Mouse (Mus musculus) lung, postnatal 14 days (tissue): ENCODE results near the gene Prdm8.
A peak's percentile ranks its signal among the peaks of the same experiment; 100 is the strongest.

Experiments
- DNase-seq: peaks from one replicate; pipeline ENCODE4 v3.0.0; 2021

The Prdm8 gene

DNA sequence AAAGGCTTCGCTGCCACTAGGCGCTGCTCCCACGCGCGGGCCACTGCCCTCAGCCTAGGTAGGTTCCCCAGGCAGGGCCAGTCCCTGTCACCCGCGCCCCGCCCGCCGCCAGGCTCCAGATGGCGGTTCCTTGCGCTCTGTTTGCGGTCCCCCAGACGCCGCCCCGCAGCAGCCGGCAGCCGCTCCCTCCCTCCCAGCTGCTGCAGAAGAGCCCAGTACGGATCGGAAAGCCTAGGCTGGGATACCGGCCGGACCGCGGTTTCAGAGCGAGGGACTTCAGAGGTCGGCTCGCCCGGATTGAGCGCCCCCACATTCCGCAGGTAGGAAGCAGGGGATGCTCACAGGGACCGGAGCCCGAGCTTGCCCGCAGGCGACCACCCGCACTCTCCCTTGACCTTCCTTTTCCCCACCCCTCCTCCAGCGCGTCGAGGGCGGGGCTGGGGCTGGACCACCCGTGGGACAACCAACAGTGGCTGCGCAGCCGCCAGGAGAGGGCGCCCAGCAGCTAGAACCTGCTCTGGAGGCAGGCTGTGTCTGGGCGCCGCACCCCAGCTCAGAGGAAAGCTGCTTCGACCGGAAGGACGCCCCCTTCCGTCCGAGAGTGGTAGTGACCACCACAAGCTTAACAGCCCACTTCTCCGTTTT lies at the start of gene Prdm8:
TSS of gene Prdm8 (plus strand) at position 19 of the 645 bp plus-strand sequence.
- DNase-seq = peak; percentile 88

DNA sequence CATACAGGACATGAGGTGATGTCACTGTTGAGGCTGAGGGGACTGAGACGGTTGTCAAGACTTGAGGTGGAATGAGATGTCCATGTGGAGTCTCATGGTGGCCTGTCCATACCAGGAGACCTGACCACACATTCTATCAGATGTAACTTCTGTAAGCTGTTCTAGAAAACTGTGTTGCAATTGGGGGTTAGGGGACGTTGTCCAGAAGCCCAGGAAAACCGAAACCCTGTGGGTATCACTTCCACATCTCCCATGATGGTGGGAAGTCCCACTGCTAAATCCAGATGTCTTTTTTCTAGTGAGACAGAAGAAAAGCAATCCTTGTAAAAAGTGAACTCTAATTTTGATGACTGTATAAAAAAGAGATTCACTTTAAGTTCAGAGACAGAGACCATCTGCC lies 39.9 kb upstream of the Prdm8 start:
- DNase-seq = no peak

DNA sequence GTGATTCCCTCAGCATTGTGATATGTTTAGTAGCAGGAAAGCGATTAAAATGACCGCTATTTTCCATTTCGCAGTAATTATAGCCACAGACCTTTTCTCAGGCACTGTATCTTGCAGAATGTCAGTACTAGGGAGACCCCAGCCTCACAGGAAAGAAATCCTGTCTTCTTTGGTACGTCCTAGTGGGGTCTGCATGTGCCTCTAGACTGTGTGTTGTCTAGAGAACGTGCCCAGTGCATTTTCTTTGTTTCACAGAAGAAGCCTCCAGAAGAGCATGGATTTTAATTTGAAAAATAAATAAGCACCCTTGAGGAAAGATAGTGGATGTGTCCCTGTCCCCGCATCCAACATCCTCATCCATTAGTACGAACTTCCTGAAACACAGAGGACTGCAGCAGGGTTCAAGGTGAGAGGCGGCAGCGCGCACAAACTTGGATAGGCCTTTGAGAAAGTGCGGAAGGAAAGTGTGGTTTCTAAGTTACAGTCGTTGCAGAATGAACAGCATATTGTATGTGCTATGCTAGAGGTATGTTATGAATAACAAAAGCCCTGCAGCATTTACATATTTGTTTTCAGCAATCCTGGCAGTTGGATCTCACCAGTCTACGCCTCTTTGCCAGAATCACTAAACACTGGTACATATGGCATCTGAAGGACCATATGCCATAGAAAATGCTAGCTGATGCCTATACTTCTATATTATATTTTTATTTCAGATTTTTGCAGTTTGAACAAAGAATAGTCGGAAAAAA lies 28.3 kb upstream of the Prdm8 start:
- no peak for DNase-seq

DNA sequence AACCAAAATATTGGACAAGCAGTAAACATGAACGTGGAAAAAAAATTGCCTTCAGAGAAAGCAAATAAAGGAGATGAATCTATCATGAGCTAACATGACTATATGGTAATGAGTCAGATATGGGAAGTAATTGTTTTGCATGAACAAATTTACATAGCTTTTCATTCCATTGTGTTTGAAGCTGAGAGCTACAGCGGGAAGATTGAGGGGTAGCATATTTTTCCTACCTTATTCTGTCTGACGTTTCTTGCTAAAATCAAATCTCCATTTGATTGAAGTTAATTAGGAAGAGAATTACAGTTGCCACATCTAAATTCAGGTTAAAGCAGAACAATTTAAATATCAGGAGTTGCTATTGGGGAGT lies 27.7 kb upstream of the Prdm8 start:
- no peak for DNase-seq

DNA sequence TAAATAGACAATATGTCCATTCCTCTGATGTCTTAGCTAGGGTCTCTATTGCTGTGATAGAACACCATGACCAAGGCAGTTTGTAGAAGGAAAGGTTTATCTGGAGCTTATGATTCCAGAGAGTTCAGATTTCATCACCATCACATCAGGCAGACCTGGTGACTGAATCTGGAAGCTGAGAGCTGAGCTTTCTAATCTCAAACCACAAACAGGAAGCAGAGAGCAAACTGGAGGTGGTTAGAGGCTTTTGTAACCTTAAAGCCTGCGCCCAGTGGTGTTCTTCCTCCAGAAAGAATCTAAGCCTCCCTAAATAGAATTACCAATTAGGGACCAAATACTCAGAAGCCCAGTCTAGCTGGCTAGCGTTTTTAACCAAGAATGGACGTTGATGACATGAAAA lies 20.1 kb upstream of the Prdm8 start:
- no peak for DNase-seq

DNA sequence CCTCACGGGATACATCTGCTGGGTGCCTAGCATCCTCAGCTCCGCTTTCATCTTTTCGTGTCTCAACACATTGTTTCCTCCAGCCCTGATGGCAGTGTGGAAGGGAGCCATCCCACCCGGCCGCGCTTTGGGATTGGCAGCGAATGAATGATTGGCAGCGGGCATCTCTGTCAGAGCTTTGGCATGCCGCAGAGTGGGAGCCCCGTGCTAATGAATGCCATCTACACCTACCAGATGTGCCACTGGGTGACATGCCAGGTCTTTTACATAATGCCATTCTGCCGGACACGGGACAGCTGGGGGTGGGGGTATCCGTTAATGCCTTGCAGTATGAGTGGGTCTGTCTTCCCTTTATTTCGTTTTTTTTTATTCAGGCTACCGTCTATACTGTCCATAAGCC lies 882 bp upstream of the Prdm8 start:
- no peak for DNase-seq

DNA sequence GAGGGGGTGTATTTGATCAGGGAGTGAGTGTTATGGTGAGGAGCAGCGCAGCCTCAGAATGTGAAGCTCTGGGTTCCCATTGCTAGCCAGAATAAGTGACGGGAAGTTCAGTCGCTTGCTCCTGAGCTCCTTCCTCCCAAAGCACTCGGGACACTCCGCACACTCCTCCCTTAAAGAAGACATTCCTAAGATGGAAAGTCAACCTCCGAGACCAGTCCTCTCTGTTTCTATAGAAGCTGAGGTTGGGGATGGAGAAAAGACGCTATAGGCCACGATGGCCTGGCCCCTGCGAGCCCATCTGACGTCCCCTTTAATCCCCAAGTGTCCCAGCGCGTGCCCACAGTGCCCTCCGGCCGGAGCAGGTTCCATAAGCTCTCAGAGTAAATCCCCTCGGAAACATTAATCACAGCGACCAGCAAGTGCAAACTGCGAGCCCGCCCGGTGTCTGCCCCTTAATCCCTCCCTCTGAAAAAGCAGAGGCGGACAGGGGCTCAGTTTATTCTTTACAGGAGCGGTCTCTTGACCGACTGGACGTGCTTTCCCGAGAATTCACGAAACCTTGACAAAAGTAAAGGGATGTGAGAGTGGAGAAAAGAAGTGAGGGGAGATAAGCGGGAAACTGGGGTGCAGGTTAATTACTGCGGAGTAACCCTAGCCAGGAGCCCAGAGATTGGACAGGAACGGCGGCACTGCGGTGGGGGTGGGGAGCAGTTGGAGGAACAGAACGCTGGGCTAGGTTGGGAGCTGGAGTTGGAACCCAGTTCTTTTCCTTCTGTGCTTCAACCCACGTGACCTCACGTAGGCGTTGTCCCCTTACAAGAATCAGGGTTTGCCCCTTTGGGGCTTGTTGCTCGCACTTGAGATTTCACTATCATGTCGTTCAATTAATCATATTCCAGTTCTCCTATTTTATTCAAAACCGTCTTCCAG lies 1.6 kb downstream of the Prdm8 start:
- DNase-seq = no peak

DNA sequence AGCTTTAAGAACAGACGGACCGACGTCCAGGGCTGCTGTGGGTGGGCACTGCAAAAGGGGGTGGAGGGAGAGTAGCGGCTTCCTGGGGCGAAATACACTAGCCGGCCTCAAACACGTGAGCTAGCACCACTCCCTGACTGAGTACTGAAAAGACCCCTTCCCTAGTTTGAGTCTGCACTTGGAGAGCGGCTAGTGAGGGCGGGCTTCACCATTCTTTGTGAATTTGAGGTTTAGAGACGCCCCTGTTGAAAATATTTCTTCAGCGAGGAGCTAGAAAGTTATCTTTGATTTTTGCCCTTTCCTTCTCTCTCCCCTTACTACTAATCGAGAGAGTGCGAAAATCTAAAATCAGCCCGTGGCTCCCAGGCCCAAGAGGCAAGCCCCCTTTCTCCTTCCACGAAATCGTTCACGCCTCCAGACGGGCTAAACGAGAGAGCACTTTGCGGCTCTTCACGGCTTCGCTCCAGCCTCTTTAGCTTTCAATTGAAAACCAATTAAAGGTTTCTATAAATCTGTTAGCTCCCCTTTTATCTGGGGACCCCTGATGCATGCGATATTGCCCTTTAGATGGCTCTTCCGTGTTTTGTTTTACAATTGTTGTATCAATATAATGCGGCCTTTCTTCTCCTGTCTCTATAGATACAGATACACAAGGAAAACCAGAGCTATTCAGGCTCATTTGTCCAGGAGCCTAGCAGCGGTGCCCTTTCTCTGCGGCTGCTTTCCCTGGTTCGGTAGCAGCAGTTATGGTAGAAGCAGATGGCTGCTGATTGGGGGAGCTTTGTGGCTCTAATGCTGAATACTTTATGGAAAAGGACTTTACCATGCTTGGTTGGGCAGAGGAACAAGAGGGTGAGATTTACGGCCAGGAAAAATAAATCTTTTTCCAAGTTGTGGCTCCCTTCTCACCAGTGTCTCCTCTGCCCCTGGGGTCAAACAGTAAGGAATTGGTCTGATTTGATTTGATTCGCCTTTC lies 2.7 kb downstream of the Prdm8 start:
- DNase-seq = no peak

DNA sequence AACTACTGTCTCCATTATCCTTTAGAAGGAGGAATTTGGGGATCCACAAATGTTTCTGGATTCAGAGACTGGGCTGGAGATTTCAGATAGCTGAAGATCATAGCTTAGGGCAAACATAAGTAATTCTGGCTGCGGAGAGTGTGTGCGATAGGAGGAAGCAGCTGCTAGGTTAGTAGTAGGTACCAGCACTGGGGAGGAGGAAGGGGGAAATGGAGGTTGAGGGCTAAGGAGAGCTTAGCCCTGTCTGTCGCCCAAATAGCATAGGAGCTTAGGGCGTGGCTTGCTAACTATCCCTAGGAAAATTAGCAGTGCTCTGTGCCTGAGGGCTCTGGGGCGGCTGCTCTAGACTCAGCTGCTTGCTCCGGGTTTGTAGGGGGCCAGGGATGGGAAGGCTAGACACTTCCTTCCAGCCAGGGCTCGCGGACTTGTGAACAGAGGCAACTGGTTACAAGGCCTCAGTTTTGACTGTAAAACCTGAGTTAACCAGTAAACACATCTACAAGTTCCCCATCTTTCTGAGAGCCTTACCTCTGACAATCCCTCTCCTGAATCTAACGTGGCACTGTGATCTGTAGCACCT lies 4.7 kb downstream of the Prdm8 start:
- no peak for DNase-seq

DNA sequence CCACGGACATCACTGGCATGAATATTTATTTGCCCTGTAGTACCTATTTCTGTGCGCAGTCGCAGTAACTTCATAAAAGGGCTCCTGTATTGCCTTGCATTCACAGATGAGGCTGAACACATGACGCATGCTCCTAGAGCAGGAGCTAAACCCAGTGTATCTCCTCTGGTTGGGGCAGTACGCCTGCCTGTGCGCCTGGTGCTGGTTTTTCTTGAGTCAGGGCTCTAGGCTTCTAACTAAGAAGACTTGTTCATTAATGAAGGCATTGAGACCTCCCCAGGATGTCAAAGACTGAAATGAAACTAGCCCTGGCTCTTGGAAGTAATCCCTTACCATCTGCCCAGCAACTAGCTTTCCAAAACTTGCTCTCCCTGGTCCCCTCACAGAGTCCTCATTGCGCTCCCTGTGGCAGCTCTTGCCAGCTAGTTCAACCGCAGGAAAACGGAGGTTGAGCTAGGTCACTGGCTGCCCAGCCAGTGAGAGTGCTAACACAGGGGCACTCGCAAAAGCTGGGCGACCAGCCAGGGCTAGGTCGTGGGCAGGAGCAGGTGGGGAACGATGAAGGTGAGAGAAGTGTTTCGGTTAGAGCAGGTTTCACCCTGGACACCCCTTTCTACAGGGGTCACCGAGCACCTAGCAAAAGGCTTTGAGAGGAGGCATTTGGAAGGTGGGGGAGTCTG lies 5.6 kb downstream of the Prdm8 start:
- DNase-seq = no peak

DNA sequence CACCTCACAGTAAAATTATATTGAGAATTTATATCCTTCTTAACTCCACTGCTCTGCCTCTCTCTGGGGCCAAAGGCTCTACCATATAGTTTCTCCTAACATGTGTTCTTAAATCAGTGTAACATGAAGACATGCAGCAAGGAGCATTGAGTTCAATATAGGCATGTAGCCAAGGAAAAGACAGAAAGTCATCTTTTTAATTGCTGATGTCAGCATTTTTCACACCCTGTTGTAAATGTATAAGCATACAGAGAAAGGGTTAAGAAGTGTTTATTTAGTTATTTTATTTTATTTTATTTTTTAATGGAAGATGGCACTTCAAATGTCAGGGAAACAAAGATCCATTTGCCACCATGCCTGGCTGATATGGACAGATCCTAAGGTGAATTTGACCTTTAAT lies 6.7 kb downstream of the Prdm8 start:
- DNase-seq = no peak

DNA sequence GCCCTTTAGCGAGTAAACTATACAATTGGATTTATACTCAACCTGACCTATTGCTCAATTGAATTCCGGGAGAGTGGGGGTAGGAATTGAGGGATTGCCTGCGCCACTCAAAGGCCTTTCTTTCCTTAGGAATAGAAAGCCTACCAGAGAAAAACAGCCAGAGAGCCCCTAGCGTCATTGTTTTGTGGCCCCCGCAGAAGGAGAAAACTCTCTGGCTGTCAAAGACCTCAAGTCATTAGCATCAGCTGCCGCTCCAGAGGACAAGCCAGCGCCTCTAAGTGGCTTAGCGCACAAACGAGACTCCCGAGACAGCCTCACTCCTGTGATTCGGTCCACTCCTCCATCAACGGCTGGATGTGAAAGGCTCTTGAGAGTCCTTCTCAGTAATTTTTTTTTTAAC lies 12.6 kb downstream of the Prdm8 start:
- no peak for DNase-seq

DNA sequence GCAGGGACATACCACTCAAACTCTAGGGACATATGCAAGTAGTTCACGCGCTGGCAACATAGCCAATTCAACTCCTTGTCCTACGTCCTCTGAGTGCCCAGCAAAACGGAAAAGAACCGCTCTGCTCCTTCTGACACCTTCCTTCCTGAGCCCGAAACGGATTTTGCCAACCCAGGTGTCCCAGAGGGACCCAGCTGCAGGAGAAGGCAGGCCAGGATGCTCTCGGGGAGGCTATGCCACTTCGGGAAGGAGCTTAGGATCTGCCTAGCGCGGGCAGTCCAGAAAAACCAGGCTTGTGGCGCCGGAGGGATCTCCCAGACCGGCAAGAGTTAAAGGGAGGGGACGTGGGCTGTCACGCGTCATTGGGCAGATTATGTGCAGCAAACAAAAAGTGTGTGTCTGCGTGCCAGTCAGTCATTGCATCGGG lies 13.5 kb downstream of the Prdm8 start:
- no peak for DNase-seq

DNA sequence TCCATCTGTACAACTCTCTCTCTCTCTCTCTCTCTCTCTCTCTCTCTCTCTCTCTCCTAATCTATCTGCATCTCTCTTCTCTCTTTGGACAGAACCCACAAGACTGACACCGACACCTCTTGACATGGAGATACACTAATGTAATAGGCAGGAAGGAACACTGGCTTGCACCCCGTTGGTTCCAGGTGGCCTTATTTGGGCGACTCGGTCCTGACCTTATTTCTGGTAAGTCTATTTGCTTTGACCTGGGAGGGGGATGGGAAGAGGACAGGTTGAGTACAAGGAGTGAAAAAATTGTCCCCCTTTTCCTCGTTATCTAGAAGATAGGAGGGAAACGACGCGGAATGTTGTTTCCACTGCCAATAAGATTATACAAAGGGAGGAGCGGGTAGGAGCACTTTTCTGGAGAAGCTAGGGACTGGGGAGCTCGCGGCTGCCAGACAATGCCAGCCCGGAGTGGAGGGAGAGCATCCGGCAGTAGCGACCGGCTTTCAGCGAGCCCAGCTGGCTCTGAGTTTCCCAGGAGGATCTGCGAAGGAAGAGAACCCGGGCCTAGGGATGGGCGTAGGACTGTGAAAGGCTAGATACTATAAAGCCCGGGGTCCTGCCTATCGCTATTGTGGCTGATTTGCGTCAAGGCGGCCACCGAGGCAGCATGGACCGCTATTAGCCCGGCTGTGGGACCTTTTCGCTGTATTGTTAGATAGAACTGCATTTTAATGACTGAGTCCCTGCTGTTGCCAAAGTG lies 14.1 kb downstream of the Prdm8 start:
- DNase-seq = peak; percentile 32

DNA sequence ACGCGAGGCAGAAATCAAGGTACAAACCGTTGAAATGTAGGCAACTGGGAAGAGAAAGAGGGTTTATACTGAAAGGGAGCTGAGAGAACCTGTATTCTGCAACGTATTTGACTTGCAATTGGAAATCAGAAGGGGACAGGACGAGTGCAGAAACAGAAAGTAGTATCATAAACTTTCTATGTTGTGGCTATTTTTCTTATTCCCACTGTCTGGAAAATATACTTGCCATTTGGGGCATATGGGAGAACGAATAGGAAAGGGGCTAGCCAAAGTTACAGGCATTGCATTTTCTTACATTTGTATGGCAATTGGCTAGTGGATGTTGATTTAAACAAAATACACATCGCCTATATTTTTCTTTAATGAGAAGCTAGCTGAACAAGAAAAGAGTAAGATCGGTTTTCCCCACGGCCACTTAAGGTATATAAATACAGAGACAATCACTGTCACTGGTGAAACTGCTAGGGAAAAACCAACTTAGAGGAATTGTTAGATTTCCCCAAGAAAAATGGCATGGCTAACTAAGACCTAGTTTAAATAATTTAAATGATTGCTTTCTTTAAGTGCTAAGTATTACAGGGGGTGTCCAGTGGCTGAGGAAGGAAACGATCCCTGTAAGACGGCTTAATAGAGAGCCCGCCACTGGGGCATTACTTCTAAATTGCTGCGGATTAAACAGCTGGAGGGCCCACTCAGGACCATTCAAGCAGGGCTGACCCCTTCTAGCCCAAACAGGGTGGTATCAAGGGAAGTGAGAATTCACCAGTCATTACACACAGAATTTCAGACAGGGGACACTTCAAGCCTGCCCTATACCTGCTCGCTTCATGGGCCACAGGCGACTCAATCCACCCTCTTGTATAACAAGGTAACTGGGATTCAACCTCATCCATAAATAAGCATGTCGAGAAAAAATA lies 14.9 kb downstream of the Prdm8 start:
- DNase-seq = no peak

DNA sequence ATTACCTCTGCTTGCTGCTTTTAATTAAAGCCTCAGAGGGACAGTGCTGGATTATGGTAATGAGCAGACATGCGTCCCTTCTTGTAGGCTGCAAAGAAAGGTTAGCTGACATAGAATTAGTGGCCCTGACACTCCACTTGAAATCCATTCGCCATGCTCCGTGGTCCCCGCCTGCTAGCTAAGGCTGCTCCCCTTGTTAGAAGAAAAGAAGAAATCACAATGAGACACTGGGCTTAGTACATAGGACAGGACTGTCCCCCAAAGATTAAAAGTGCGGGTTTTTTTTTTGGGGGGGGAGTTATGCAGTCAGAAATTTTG lies 15.6 kb downstream of the Prdm8 start:
- no peak for DNase-seq

DNA sequence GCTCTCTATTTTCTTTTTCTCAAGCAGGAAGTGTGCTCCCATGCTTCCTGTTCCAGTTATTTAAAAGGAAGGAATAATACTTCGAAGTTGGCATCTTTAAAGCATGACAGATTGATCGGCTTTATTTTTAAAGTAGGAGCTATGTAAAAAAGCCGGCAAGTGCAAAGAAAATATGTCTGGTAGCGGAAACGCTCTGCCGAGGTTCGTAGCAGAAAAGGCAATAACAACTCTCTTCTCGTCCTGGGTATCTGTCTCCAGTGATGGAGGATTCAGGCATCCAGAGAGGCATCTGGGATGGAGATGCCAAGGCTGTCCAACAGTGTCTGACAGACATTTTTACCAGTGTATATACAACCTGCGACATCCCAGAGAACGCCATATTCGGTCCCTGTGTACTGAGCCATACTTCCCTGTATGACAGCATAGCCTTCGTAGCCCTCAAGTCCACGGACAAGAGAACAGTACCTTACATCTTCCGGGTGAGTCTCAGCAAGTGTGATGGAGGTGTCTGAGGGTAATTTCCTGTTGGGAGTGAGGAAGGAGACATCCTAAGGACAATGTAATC lies 16.1 kb downstream of the Prdm8 start:
- no peak for DNase-seq

DNA sequence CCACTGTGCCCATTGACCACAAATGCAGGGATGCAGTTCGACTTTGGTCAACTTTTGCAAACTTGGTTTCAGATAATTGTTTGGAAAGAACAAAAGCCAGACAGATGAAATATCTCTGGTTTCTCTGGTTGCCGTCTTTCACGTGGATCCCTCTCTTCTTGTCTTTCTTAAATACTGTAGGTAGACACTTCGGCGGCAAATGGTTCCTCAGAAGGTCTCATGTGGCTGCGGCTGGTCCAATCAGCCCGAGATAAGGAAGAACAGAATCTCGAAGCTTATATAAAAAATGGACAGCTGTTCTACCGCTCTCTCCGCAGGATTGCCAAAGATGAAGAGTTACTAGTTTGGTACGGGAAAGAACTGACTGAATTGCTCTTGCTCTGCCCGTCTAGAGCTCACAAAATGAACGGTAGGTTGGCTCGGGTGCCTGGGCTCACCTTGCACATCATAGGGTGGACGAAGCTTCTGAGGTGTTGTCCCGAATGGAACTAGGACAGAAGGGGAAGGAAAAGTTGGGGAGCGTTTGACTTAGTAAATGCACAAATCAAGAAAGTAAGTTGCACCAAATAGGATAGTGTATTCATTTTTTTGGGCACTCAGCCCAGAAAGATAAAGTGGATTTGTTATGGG lies 17.4 kb downstream of the Prdm8 start:
- no peak for DNase-seq
